ENCODE assay signal across 26 mouse cellular contexts in genomic region chr10:10234894-10235523, GRCm38 (mm10).
A peak's percentile ranks its signal among the peaks of the same experiment; 100 is the strongest.
DNase-seq lines count a peak whose midpoint lies in the region; ATAC-seq and TF ChIP-seq lines count a peak whose summit lies in the region.
"Had no signal": no experiment of that assay in that cellular context is flagged by ENCODE, and none has a peak within 500 bp of the region (broad histone marks: within the 10 kb centered on the region; RNA-seq: fewer than 3 reads in every experiment).

No protein-coding gene starts in this region.

- 86% methylated on average over 14 of the region's 14 CpGs for WGBS in intestine, embryonic 15.5 days

- peak; percentile 74 for TF ChIP-seq POLR2A in testis, adult 2 months (IDR thresholded peaks at IDR 0.05; ENCODE audit: control insufficient read depth, low read depth, low read length)

- no peak overlapping the region for H3ac ChIP-seq in C2C12 (ENCODE audit: control insufficient read depth, insufficient read length, low read depth)

- peak overlapping the region; percentile 100 for H3K27ac ChIP-seq in testis, adult 2 months (ENCODE audit: control insufficient read depth, insufficient read depth, low read depth, low read length)
- no peak overlapping the region for H3K27ac ChIP-seq in intestine, embryonic 15.5 days
- H3K27ac ChIP-seq: forebrain, embryonic 10.5 days; forebrain, embryonic 13.5 days; gastrocnemius, adult 2 months; hindbrain, embryonic 12.5 days had no signal

- H3K4me2 ChIP-seq in intestine, embryonic 15.5 days (replicated peaks): no peak overlapping the region
- H3K4me2 ChIP-seq: forebrain, embryonic 13.5 days; heart, embryonic 11.5 days; hindbrain, embryonic 12.5 days had no signal

- no peak overlapping the region for H3K9ac ChIP-seq in intestine, embryonic 15.5 days
- H3K9ac ChIP-seq: forebrain, embryonic 13.5 days; hindbrain, embryonic 12.5 days had no signal

- H3K79me3 ChIP-seq in C2C12 (ENCODE audit: low read depth): no peaks in the 10 kb centered on the region

- peak overlapping the region; percentile 92 for H3K4me3 ChIP-seq in testis, adult 2 months (ENCODE audit: control insufficient read depth, low read depth, low read length)
- H3K4me3 ChIP-seq in C2C12 (ENCODE audit: insufficient read depth, poor library complexity, severe bottlenecking): no peak overlapping the region
- no peak overlapping the region for H3K4me3 ChIP-seq in intestine, embryonic 15.5 days (replicated peaks)
- H3K4me3 ChIP-seq: forebrain, embryonic 10.5 days; forebrain, embryonic 13.5 days; gastrocnemius, adult 2 months; hindbrain, embryonic 12.5 days had no signal

- H3K27me3 ChIP-seq in testis, adult 2 months (ENCODE audit: control insufficient read depth, insufficient read depth, low read length): no peaks in the 10 kb centered on the region
- no peaks in the 10 kb centered on the region for H3K27me3 ChIP-seq in C2C12 (ENCODE audit: control insufficient read depth, insufficient read depth, insufficient read length)
- H3K27me3 ChIP-seq in intestine, embryonic 15.5 days (replicated peaks): no peaks in the 10 kb centered on the region
- H3K27me3 ChIP-seq: CH12.LX; forebrain, embryonic 13.5 days; hindbrain, embryonic 12.5 days had no signal

- ATAC-seq in activated CD4-positive, CD25-positive, alpha-beta regulatory T cell, adult 4 months: peak; percentile 64
- no peak for ATAC-seq in intestine, embryonic 15.5 days
- ATAC-seq: forebrain, embryonic 13.5 days; forebrain, embryonic 16.5 days; hindbrain, embryonic 16.5 days; Patski had no signal

- no peaks in the 10 kb centered on the region for H3K9me3 ChIP-seq in intestine, embryonic 15.5 days
- H3K9me3 ChIP-seq: forebrain, embryonic 10.5 days; forebrain, embryonic 13.5 days; G1E; hindbrain, embryonic 12.5 days had no signal

- TF ChIP-seq CTCF in testis, adult 2 months (IDR thresholded peaks at IDR 0.05; ENCODE audit: control insufficient read depth, insufficient read depth, insufficient replicate concordance, low read depth, low read length): no peak
- TF ChIP-seq CTCF in C2C12 (IDR thresholded peaks at IDR 0.05; ENCODE audit: control insufficient read depth, insufficient read depth, insufficient read length): no peak

- no peaks in the 10 kb centered on the region for H3K79me2 ChIP-seq in C2C12 (ENCODE audit: control insufficient read depth, insufficient read depth)

- peaks cover 6% of the 10 kb centered on the region; the same call in 1 of the 2 replicates for H3K4me1 ChIP-seq in testis, adult 2 months (ENCODE audit: control insufficient read depth, insufficient read depth, low read length)
- no peaks in the 10 kb centered on the region for H3K4me1 ChIP-seq in intestine, embryonic 15.5 days (replicated peaks)
- H3K4me1 ChIP-seq: forebrain, embryonic 10.5 days; forebrain, embryonic 13.5 days; hindbrain, embryonic 12.5 days had no signal

- H3K36me3 ChIP-seq in testis, adult 2 months (ENCODE audit: control insufficient read depth, insufficient read depth, low read length): no peaks in the 10 kb centered on the region; the same call in 1 of the 2 replicates
- no peaks in the 10 kb centered on the region for H3K36me3 ChIP-seq in C2C12 (ENCODE audit: control insufficient read depth, insufficient read depth)
- no peaks in the 10 kb centered on the region for H3K36me3 ChIP-seq in intestine, embryonic 15.5 days
- H3K36me3 ChIP-seq: forebrain, embryonic 10.5 days; G1E; hindbrain, embryonic 12.5 days had no signal

- DNase-seq in testis, postnatal 10 days (ENCODE audit: low spot score): no peak
- DNase-seq in testis, postnatal 14 days (ENCODE audit: low spot score): peak; percentile 29
- DNase-seq in thymus, postnatal 10 days (ENCODE audit: low spot score in 2 of 2): no peak
- DNase-seq in adrenal gland, postnatal 14 days: no peak
- DNase-seq: adrenal gland, adult 2 months; adrenal gland, postnatal 25 days; B cell, adult 2 months; cerebellum, adult 11-12 months; cerebellum, adult 8-10 months; cerebellum, postnatal 14 days; gastrocnemius, adult 2 months; gastrocnemius, postnatal 14 days; heart, adult 11 months had no signal

TF ChIP-seq in C2C12, 6 proteins besides CTCF, POLR2A, EP300 and RAD21:
- no peak for TF ChIP-seq CEBPB (IDR thresholded peaks at IDR 0.05; ENCODE audit: low read depth)
- no peak for TF ChIP-seq USF1 (IDR thresholded peaks at IDR 0.05; ENCODE audit: low read depth)
- TF ChIP-seq MYOG (IDR thresholded peaks at IDR 0.05; ENCODE audit: control insufficient read depth, extremely low read depth, insufficient read length): no peak
- TF ChIP-seq FOSL1 (IDR thresholded peaks at IDR 0.05; ENCODE audit: insufficient read depth, low read length, poor library complexity, severe bottlenecking): peak; percentile 26
- no peak for TF ChIP-seq MAX (IDR thresholded peaks at IDR 0.05)
- no peak for TF ChIP-seq MYOD1 (IDR thresholded peaks at IDR 0.05; ENCODE audit: control insufficient read depth, insufficient read length, low read depth)
